14 mouse cellular contexts compared by ENCODE assay signal in genomic region chr9:113939063-113939850, GRCm38 (mm10). TPM values are rescaled to one million over a fixed set of nuclear protein-coding genes. Genes with fewer than 3 reads are reported as not detected.
DNase-seq lines count a peak whose midpoint lies in the region; ATAC-seq and TF ChIP-seq lines count a peak whose summit lies in the region.
"Had no signal": no experiment of that assay in that cellular context is flagged by ENCODE, and none has a peak within 500 bp of the region (broad histone marks: within the 10 kb centered on the region; RNA-seq: fewer than 3 reads in every experiment).

No protein-coding gene starts in this region.

- H3K9me3 ChIP-seq in heart, embryonic 10.5 days: no peaks in the 10 kb centered on the region
- H3K9me3 ChIP-seq in megakaryocyte, embryonic 14.5 days: no peaks in the 10 kb centered on the region
- H3K9me3 ChIP-seq in liver, embryonic 13.5 days (replicated peaks): no peaks in the 10 kb centered on the region
- H3K9me3 ChIP-seq: kidney, embryonic 15.5 days; neural tube, embryonic 15.5 days; stomach, embryonic 15.5 days had no signal

- ATAC-seq in megakaryocyte, adult 5-6 weeks (ENCODE audit: poor library complexity, severe bottlenecking): no peak
- no peak for ATAC-seq in liver, embryonic 13.5 days (ENCODE audit: low read depth)
- ATAC-seq: activated CD4-positive, CD25-positive, alpha-beta regulatory T cell, adult 4 months had no signal

- peak overlapping the region; percentile 3; the same call in 1 of the 2 replicates for H3K4me2 ChIP-seq in liver, embryonic 13.5 days
- H3K4me2 ChIP-seq: kidney, embryonic 15.5 days; neural tube, embryonic 15.5 days; stomach, embryonic 15.5 days had no signal

- H3K27ac ChIP-seq in heart, embryonic 10.5 days: no peak overlapping the region
- H3K27ac ChIP-seq in liver, embryonic 13.5 days: peak overlapping the region; percentile 91
- H3K27ac ChIP-seq in gastrocnemius, adult 2 months: no peak overlapping the region
- H3K27ac ChIP-seq: kidney, embryonic 15.5 days; neural tube, embryonic 15.5 days; stomach, embryonic 15.5 days had no signal

- intact Hi-C loops in gastrocnemius, adult 2 months (cut with DNase I): no loop called here

- DNase-seq in heart, embryonic 10.5 days (ENCODE audit: low spot score): peak; percentile 71
- no peak for DNase-seq in heart, adult 18-20 months
- peak; percentile 35 for DNase-seq in cerebellum, adult 8-10 months
- no peak for DNase-seq in liver, embryonic 13.5 days
- DNase-seq in spleen, postnatal 10 days (ENCODE audit: low spot score in 2 of 2): no peak
- no peak for DNase-seq in gastrocnemius, adult 2 months
- DNase-seq: heart, postnatal 10 days; lung, postnatal 4 days had no signal

- H3K9ac ChIP-seq in liver, embryonic 13.5 days: peak overlapping the region; percentile 40; the same call in 1 of the 2 replicates
- H3K9ac ChIP-seq: kidney, embryonic 15.5 days; neural tube, embryonic 15.5 days; stomach, embryonic 15.5 days had no signal

- peaks cover 18% of the 10 kb centered on the region; the same call in 1 of the 2 replicates for H3K4me1 ChIP-seq in heart, embryonic 10.5 days
- peaks cover 94% of the 10 kb centered on the region for H3K4me1 ChIP-seq in megakaryocyte, embryonic 14.5 days
- peaks cover 97% of the 10 kb centered on the region for H3K4me1 ChIP-seq in liver, embryonic 13.5 days (replicated peaks)

- no peak overlapping the region for H3K4me3 ChIP-seq in heart, embryonic 10.5 days
- H3K4me3 ChIP-seq in megakaryocyte, embryonic 14.5 days (replicated peaks): peak overlapping the region; percentile 13
- H3K4me3 ChIP-seq in liver, embryonic 13.5 days (replicated peaks): no peak overlapping the region
- no peak overlapping the region for H3K4me3 ChIP-seq in gastrocnemius, adult 2 months
- H3K4me3 ChIP-seq: kidney, embryonic 15.5 days; neural tube, embryonic 15.5 days; stomach, embryonic 15.5 days had no signal

- 81% methylated on average over 9 of the region's 9 CpGs for WGBS in heart, embryonic 10.5 days
- 85% methylated on average over 9 of the region's 9 CpGs for WGBS in liver, embryonic 13.5 days (ENCODE audit: insufficient replicate concordance)

- TF ChIP-seq CTCF in gastrocnemius, adult 2 months (IDR thresholded peaks at IDR 0.05): no peak

- H3K27me3 ChIP-seq in heart, embryonic 10.5 days (ENCODE audit: insufficient read depth, poor library complexity, severe bottlenecking): no peaks in the 10 kb centered on the region
- no peaks in the 10 kb centered on the region for H3K27me3 ChIP-seq in megakaryocyte, embryonic 14.5 days (replicated peaks)
- no peaks in the 10 kb centered on the region for H3K27me3 ChIP-seq in liver, embryonic 13.5 days
- H3K27me3 ChIP-seq: kidney, embryonic 15.5 days; neural tube, embryonic 15.5 days; stomach, embryonic 15.5 days had no signal

- no peaks in the 10 kb centered on the region for H3K36me3 ChIP-seq in heart, embryonic 10.5 days
- H3K36me3 ChIP-seq in megakaryocyte, embryonic 14.5 days (replicated peaks; ENCODE audit: low read length): peaks cover 56% of the 10 kb centered on the region
- H3K36me3 ChIP-seq in liver, embryonic 13.5 days: 0 out of 2 replicates have a peak, but pooled peaks cover 5% of the 10 kb centered on the region
- H3K36me3 ChIP-seq: kidney, embryonic 15.5 days; neural tube, embryonic 15.5 days; stomach, embryonic 15.5 days had no signal

RNA-seq across cellular contexts. Expression of gene Ubp1, which starts 8.5 kb away (rescaled TPM):
- 28.5 and 38.3 TPM in 2 replicates for polyA plus RNA-seq in heart, embryonic 10.5 days (2016; fragmentation: Nextera tagmentation; extraction: Ambion mirVana)
- 10 to 100 TPM; 21.8 to 23.4 TPM for total RNA-seq in heart, adult 18-20 months (2021)
- 10.6 and 19.9 TPM in 2 replicates for polyA plus RNA-seq in megakaryocyte, embryonic 14.5 days (2012; ENCODE audit: insufficient read depth, low replicate concordance)
- total RNA-seq in megakaryocyte, adult 5-6 weeks (2015): 59.3 and 63.4 TPM in 2 replicates
- 65.0 and 70.5 TPM in 2 replicates for total RNA-seq in megakaryocyte, adult 5-6 weeks (2017)
- polyA plus RNA-seq in liver, embryonic 13.5 days (2015; fragmentation: Nextera tagmentation; extraction: Ambion mirVana): 48.4 and 52.8 TPM in 2 replicates
- total RNA-seq in gastrocnemius, adult 2 months (2021): 10 to 100 TPM; 19.7 to 20.3 TPM

Comparison
In these comparisons a context has a peak if more than half of its experiments do, and no peak if none do; other contexts are left out.
1. DNase-seq: peak in heart, embryonic 10.5 days (single experiment) and cerebellum, adult 8-10 months (single experiment); none in heart, adult 18-20 months (0 of 2), liver, embryonic 13.5 days (single experiment), spleen, postnatal 10 days (0 of 2) and gastrocnemius, adult 2 months (single experiment).